ENCODE assay signal across 9 mouse cellular contexts in genomic region chr3:96263558-96264403, GRCm38 (mm10). TPM values are rescaled to one million over a fixed set of nuclear protein-coding genes. Genes with fewer than 3 reads are reported as not detected.
DNase-seq lines count a peak whose midpoint lies in the region; ATAC-seq and TF ChIP-seq lines count a peak whose summit lies in the region.
"Had no signal": no experiment of that assay in that cellular context is flagged by ENCODE, and none has a peak within 500 bp of the region (broad histone marks: within the 10 kb centered on the region; RNA-seq: fewer than 3 reads in every experiment).

No protein-coding gene starts in this region.

- TF ChIP-seq CTCF in gastrocnemius, adult 2 months (IDR thresholded peaks at IDR 0.05), result no peak

- no peaks in the 10 kb centered on the region for H3K27me3 ChIP-seq in embryonic facial prominence, embryonic 13.5 days
- H3K27me3 ChIP-seq in limb, embryonic 10.5 days (ENCODE audit: low read depth, poor library complexity, severe bottlenecking), result peaks cover 6% of the 10 kb centered on the region; the same call in 1 of the 2 replicates
- no peaks in the 10 kb centered on the region for H3K27me3 ChIP-seq in midbrain, embryonic 10.5 days (ENCODE audit: low read depth, poor library complexity, severe bottlenecking)

- peak overlapping the region; percentile 76 for H3K4me2 ChIP-seq in embryonic facial prominence, embryonic 13.5 days

- peaks cover 38% of the 10 kb centered on the region for H3K4me1 ChIP-seq in embryonic facial prominence, embryonic 13.5 days
- peaks cover 52% of the 10 kb centered on the region for H3K4me1 ChIP-seq in limb, embryonic 10.5 days
- H3K4me1 ChIP-seq in midbrain, embryonic 10.5 days, result peaks cover 51% of the 10 kb centered on the region

- 6% methylated on average over 27 of the region's 27 CpGs for WGBS in embryonic facial prominence, embryonic 13.5 days
- 12% methylated on average over 27 of the region's 27 CpGs for WGBS in limb, embryonic 10.5 days
- WGBS in midbrain, embryonic 10.5 days, result 8% methylated on average over 27 of the region's 27 CpGs

- H3K27ac ChIP-seq in gastrocnemius, adult 2 months, result peak overlapping the region; percentile 97
- H3K27ac ChIP-seq in embryonic facial prominence, embryonic 13.5 days, result peak overlapping the region; percentile 99
- H3K27ac ChIP-seq in limb, embryonic 10.5 days, result peak overlapping the region; percentile 97
- H3K27ac ChIP-seq in midbrain, embryonic 10.5 days (replicated peaks), result peak overlapping the region; percentile 96

- peak; percentile 52 for DNase-seq in gastrocnemius, adult 2 months
- DNase-seq in gastrocnemius, adult 18-20 months (ENCODE audit: low spot score), result no peak
- DNase-seq in MEL-GATA-1-ER (ENCODE audit: extremely low read depth, low read depth), result peak; percentile 83
- DNase-seq in heart, postnatal 25 days (ENCODE audit: low spot score), result peak; percentile 17
- peak; percentile 63 for DNase-seq in limb, embryonic 10.5 days (ENCODE audit: low spot score)
- DNase-seq in midbrain, embryonic 10.5 days (ENCODE audit: low spot score), result peak; percentile 63
- DNase-seq in testis, postnatal 10 days (ENCODE audit: low spot score), result peak; percentile 58

- no peak for ATAC-seq in embryonic facial prominence, embryonic 13.5 days (ENCODE audit: insufficient number of reproducible peaks, insufficient read depth, low FRiP score, low TSS enrichment, low read depth)

- no peaks in the 10 kb centered on the region for H3K36me3 ChIP-seq in embryonic facial prominence, embryonic 13.5 days
- no peaks in the 10 kb centered on the region for H3K36me3 ChIP-seq in limb, embryonic 10.5 days
- no peaks in the 10 kb centered on the region for H3K36me3 ChIP-seq in midbrain, embryonic 10.5 days

- peak overlapping the region; percentile 97 for H3K4me3 ChIP-seq in gastrocnemius, adult 2 months
- peak overlapping the region; percentile 62 for H3K4me3 ChIP-seq in embryonic facial prominence, embryonic 13.5 days
- H3K4me3 ChIP-seq in limb, embryonic 10.5 days, result peak overlapping the region; percentile 62
- H3K4me3 ChIP-seq in midbrain, embryonic 10.5 days, result peak overlapping the region; percentile 68

- H3K9me3 ChIP-seq in embryonic facial prominence, embryonic 13.5 days, result no peaks in the 10 kb centered on the region
- H3K9me3 ChIP-seq in limb, embryonic 10.5 days (replicated peaks), result no peaks in the 10 kb centered on the region
- H3K9me3 ChIP-seq in midbrain, embryonic 10.5 days (replicated peaks), result no peaks in the 10 kb centered on the region

- intact Hi-C loops in gastrocnemius, adult 2 months (cut with DNase I), result loop anchor here (2.0 to 10.0 kb wide), 2 partner anchors 43 to 241 kb away; partner anchors contain the start of genes Hist2h2ac and Hist2h2be
- intact Hi-C loops in heart, postnatal 25 days (cut with DNase I), result loop anchor here (2.0 kb wide), 1 partner anchor 23 kb away; the partner anchor contains the start of gene Hist2h2aa2

- H3K9ac ChIP-seq in embryonic facial prominence, embryonic 13.5 days, result peak overlapping the region; percentile 83

RNA-seq across cellular contexts. Expression of gene Hist2h4, which starts 0.7 kb away (rescaled TPM):
- total RNA-seq in gastrocnemius, adult 2 months (2021), result 1 to 10 TPM; 5.7 to 6.6 TPM
- 1 to 10 TPM; 4.6 to 7.8 TPM for total RNA-seq in gastrocnemius, adult 18-20 months (2021)
- 11.2 and 12.5 TPM in 2 replicates for polyA plus RNA-seq in embryonic facial prominence, embryonic 13.5 days (2015; fragmentation: Nextera tagmentation; extraction: Ambion mirVana)
- total RNA-seq in heart, postnatal 25 days (2021), result 10 to 100 TPM; 14.4 to 16.9 TPM
- polyA plus RNA-seq in limb, embryonic 10.5 days (2016; fragmentation: Nextera tagmentation; extraction: Ambion mirVana), result 7.7 and 9.4 TPM in 2 replicates
- polyA plus RNA-seq in midbrain, embryonic 10.5 days (2016; fragmentation: Nextera tagmentation; extraction: Ambion mirVana), result 12.2 and 12.6 TPM in 2 replicates

RNA-seq across cellular contexts. Expression of gene Hist2h3b, which starts 4.7 kb away (rescaled TPM):
- 10 to 100 TPM in 1 of 2 experiments, 1 to 10 TPM in 1; 7.7 to 11.5 TPM for total RNA-seq in gastrocnemius, adult 2 months (2021)
- total RNA-seq in gastrocnemius, adult 18-20 months (2021), result 10 to 100 TPM; 14.0 to 16.9 TPM
- polyA plus RNA-seq in embryonic facial prominence, embryonic 13.5 days (2015; fragmentation: Nextera tagmentation; extraction: Ambion mirVana), result 80.9 and 96.2 TPM in 2 replicates
- total RNA-seq in heart, postnatal 25 days (2021), result 10 to 100 TPM; 25.8 to 48.9 TPM
- polyA plus RNA-seq in limb, embryonic 10.5 days (2016; fragmentation: Nextera tagmentation; extraction: Ambion mirVana), result 48.3 and 54.0 TPM in 2 replicates
- 49.5 and 57.2 TPM in 2 replicates for polyA plus RNA-seq in midbrain, embryonic 10.5 days (2016; fragmentation: Nextera tagmentation; extraction: Ambion mirVana)

RNA-seq across cellular contexts. Expression of gene Hist2h2bb, which starts 5.8 kb away (rescaled TPM):
- total RNA-seq in gastrocnemius, adult 2 months (2021), result 10 to 100 TPM; 18.6 to 24.8 TPM
- 10 to 100 TPM; 15.3 to 27.5 TPM for total RNA-seq in gastrocnemius, adult 18-20 months (2021)
- 13.8 and 13.9 TPM in 2 replicates for polyA plus RNA-seq in embryonic facial prominence, embryonic 13.5 days (2015; fragmentation: Nextera tagmentation; extraction: Ambion mirVana)
- 10 to 100 TPM; 47.3 to 58.1 TPM for total RNA-seq in heart, postnatal 25 days (2021)
- 8.2 and 10.7 TPM in 2 replicates for polyA plus RNA-seq in limb, embryonic 10.5 days (2016; fragmentation: Nextera tagmentation; extraction: Ambion mirVana)
- polyA plus RNA-seq in midbrain, embryonic 10.5 days (2016; fragmentation: Nextera tagmentation; extraction: Ambion mirVana), result 9.5 and 10.3 TPM in 2 replicates

RNA-seq across cellular contexts. Expression of gene Hist2h3c1, which starts 17.3 kb away (rescaled TPM):
- total RNA-seq in gastrocnemius, adult 2 months (2021), result not detected
- total RNA-seq in gastrocnemius, adult 18-20 months (2021), result not detected
- polyA plus RNA-seq in embryonic facial prominence, embryonic 13.5 days (2015; fragmentation: Nextera tagmentation; extraction: Ambion mirVana), result 1.5 TPM in 1 of 2 replicates, not detected in the other
- total RNA-seq in heart, postnatal 25 days (2021), result not detected
- 0.41 TPM in 1 of 2 replicates, not detected in the other for polyA plus RNA-seq in limb, embryonic 10.5 days (2016; fragmentation: Nextera tagmentation; extraction: Ambion mirVana)
- polyA plus RNA-seq in midbrain, embryonic 10.5 days (2016; fragmentation: Nextera tagmentation; extraction: Ambion mirVana), result 0.70 and 0.86 TPM in 2 replicates
- total RNA-seq: left cerebral cortex, postnatal 10 days had no signal

RNA-seq across cellular contexts. Expression of gene Hist2h2aa1, which starts 18.5 kb away (rescaled TPM):
- total RNA-seq in gastrocnemius, adult 2 months (2021), result 1 to 10 TPM in 1 of 2 experiments, not detected in 1; 2.7 TPM
- total RNA-seq in gastrocnemius, adult 18-20 months (2021), result 1 to 10 TPM; 2.8 to 4.7 TPM
- polyA plus RNA-seq in embryonic facial prominence, embryonic 13.5 days (2015; fragmentation: Nextera tagmentation; extraction: Ambion mirVana), result 14.9 and 20.9 TPM in 2 replicates
- 10 to 100 TPM in 1 of 2 experiments, 1 to 10 TPM in 1; 7.7 to 40.9 TPM for total RNA-seq in heart, postnatal 25 days (2021)
- polyA plus RNA-seq in limb, embryonic 10.5 days (2016; fragmentation: Nextera tagmentation; extraction: Ambion mirVana), result 12.7 and 15.9 TPM in 2 replicates
- 13.7 TPM in 2 replicates for polyA plus RNA-seq in midbrain, embryonic 10.5 days (2016; fragmentation: Nextera tagmentation; extraction: Ambion mirVana)
